Mouse (Mus musculus) frontal cortex, adult (tissue): ENCODE measurements around the gene Cpm.
"Not testable (repeated sequence)": the region's sequence is repeated elsewhere in the genome, so short reads cannot be mapped to it uniquely, and the experiment has no call there.

Experiments
- ATAC-seq: cut with Nextera tagmentation; 2 replicates; pipeline ENCODE4 v1.9.2; 2017; ENCODE audit warnings: mild to moderate bottlenecking, moderate library complexity, mixed read lengths; ENCODE audit not compliant: low TSS enrichment

Cpm gene

GRCm38 (mm10) chr10:117605283-117606243, 23.7 kb upstream of the Cpm start:
- no peak for ATAC-seq

- ATAC-seq = no peak
Observed at GRCm38 (mm10) chr10:117606423-117606822, 22.9 kb upstream of the Cpm start.

- ATAC-seq = no peak
Observed at GRCm38 (mm10) chr10:117607051-117607803, 22.1 kb upstream of the Cpm start.

- ATAC-seq = no peak
Observed at GRCm38 (mm10) chr10:117607804-117608279, 21.5 kb upstream of the Cpm start.

- ATAC-seq = no peak
Observed at GRCm38 (mm10) chr10:117608487-117608886, 20.8 kb upstream of the Cpm start.

- no peak for ATAC-seq
Observed at GRCm38 (mm10) chr10:117608988-117609809, 20.1 kb upstream of the Cpm start.

GRCm38 (mm10) chr10:117609810-117610090, 19.6 kb upstream of the Cpm start:
- no peak for ATAC-seq

GRCm38 (mm10) chr10:117610160-117610764, 19.0 kb upstream of the Cpm start:
- ATAC-seq = no peak

- ATAC-seq = no peak
Observed at GRCm38 (mm10) chr10:117610794-117611384, 18.4 kb upstream of the Cpm start.

- ATAC-seq = no peak
Observed at GRCm38 (mm10) chr10:117611503-117611902, 17.8 kb upstream of the Cpm start.

GRCm38 (mm10) chr10:117611976-117612375, 17.3 kb upstream of the Cpm start:
- no peak for ATAC-seq

- ATAC-seq = no peak
Observed at GRCm38 (mm10) chr10:117612621-117613584, 16.4 kb upstream of the Cpm start.

- ATAC-seq = no peak
Observed at GRCm38 (mm10) chr10:117613960-117614359, 15.3 kb upstream of the Cpm start.

- ATAC-seq = no peak
Observed at GRCm38 (mm10) chr10:117614387-117614786, 14.9 kb upstream of the Cpm start.

GRCm38 (mm10) chr10:117615239-117615638, 14.1 kb upstream of the Cpm start:
- no peak for ATAC-seq

- ATAC-seq = no peak
Observed at GRCm38 (mm10) chr10:117615746-117616145, 13.6 kb upstream of the Cpm start.

GRCm38 (mm10) chr10:117616191-117616680, 13.1 kb upstream of the Cpm start:
- ATAC-seq = no peak

GRCm38 (mm10) chr10:117616765-117617164, 12.5 kb upstream of the Cpm start:
- not testable (repeated sequence) for ATAC-seq

GRCm38 (mm10) chr10:117617568-117618345, 11.5 kb upstream of the Cpm start:
- ATAC-seq = no peak
